Mouse (Mus musculus) mouse trophoblast stem cell (cell line): ENCODE measurements around the gene Rtbdn.
"Not testable (repeated sequence)": the region's sequence is repeated elsewhere in the genome, so short reads cannot be mapped to it uniquely, and the experiment has no call there.

Experiments used
- in situ Hi-C, 2 experiments: fragments of 300-500 bp; cut with MseI, MboI; formaldehyde crosslinking; loops; 2 replicates in 1 of 2; 3 replicates in 1 of 2; pipeline ENCODE4 v1.15.1; 2025

Rtbdn gene

DNA sequence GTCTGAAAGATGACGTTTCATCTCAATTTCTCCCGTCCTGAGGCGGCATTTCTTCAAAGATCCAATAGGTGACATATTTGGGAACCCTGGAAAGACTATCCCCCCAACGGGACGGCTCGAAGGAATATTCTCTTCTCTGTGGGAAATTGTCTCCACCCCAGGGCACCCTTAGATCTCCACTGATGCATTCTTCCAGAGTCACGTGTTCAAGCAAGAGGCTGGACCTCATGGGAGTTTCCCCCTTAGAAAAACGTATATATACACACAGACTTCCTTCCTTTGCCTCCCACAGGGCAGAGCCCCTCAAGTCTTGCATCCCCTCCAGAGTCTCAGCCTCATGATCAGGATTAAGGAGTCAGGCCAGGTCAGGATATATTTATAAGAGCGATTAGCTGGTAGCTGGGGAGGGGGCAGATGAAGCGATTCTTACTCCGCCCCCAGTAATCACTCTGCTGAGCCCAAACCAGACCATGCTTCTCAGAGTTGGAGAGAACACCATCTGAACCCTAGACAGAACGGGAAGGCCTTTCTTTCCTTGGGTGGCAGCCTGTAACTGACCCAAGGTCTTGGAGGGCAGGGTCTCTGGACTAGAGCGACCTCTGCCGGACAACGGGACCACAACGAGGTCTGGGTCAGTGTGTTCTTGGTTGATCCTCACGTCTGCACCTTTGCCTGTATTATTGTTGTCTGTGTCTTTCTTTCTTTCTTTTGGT, at the start of gene Rtbdn:
TSS of gene Rtbdn (plus strand) at position 464 of the 713 bp plus-strand sequence.
- in situ Hi-C loops, result no loop called here

DNA sequence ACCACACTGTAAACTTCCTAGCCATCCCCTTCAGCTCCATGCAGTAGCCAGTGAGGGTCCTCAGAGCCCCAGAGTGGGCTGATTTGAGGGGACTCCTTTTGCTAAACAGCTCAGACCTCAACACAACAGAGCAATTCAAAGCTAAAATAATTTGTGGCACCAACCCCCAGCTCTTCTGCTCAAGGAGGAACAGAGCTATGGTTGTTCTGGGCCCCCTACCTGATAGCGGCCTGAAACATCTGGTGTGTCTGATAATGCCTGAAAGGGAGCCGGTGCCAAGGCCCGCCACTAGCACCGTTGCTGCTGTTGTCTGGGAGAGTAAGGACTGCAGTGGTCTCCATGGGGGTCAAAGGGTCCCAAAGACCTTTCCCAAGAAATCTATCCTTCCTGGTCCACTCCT, 45.7 kb upstream of the Rtbdn start:
- in situ Hi-C loops, result no loop called here

DNA sequence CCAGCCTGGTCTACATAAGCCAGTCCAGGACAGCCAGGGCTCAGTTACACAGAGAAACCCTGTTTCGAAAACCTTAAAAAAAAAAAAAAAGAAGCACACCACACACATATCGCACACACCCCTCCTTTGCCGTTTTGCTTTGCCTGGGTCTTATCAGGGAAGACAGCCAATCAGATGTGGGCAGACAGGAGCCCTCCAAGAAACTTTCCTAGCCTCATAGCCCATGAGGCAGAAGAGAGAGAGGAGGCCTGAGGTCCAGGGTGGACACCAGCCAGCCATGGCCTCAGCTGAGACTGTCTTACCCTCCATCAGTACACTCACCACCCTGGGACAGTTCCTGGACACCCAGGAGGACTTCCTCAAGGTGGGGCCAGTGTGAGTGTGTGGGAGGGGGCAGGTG, 45.0 kb upstream of the Rtbdn start, which contains the start of gene Klf1:
TSS of gene Klf1 (plus strand) at position 177 of the 400 bp plus-strand sequence.
- in situ Hi-C loops, result no loop called here

DNA sequence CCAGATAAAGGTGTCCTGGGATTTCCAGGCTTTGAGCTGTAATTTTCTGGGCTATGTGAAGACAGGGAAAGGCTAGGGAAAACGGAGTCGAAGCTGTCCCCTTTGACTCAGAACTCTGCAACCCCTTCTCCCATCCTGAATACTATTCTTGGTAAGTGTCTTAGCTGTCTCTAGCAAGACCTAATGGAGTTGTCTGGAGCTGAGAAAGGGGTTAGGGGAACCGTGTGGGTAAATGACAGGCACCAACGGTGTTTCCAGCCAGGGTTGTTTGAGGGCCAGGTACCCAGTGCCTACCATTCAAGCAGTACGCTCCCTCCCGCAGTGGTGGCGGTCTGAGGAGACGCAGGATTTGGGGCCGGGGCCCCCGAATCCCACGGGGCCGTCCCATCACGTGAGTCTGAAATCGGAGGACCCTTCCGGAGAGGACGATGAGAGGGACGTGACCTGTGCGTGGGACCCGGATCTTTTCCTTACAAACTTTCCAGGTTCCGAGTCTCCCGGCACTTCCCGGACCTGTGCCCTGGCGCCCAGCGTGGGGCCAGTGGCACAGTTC, 44.3 kb upstream of the Rtbdn start:
- in situ Hi-C loops, result no loop called here

DNA sequence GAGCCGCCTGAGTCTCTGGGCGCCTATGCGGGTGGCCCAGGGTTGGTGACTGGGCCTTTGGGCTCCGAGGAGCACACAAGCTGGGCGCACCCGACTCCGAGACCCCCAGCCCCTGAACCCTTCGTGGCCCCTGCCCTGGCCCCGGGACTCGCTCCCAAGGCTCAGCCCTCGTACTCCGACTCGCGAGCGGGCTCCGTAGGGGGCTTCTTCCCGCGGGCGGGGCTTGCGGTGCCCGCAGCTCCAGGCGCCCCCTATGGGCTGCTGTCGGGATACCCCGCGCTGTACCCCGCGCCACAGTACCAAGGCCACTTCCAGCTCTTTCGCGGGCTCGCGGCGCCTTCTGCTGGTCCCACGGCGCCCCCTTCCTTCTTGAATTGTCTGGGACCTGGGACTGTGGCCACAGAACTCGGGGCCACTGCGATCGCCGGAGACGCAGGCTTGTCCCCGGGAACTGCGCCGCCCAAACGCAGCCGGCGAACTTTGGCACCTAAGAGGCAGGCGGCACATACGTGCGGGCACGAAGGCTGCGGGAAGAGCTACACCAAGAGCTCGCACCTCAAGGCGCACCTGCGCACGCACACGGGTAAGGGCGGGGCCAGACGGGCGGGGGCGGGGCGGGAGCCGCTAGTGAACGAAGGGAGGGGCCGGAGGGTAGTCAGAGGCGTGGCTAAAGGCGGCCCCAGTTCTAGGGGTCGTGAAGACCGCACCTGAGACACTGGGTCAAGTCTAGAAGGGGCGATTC, 43.7 kb upstream of the Rtbdn start:
- in situ Hi-C loops, result no loop called here

DNA sequence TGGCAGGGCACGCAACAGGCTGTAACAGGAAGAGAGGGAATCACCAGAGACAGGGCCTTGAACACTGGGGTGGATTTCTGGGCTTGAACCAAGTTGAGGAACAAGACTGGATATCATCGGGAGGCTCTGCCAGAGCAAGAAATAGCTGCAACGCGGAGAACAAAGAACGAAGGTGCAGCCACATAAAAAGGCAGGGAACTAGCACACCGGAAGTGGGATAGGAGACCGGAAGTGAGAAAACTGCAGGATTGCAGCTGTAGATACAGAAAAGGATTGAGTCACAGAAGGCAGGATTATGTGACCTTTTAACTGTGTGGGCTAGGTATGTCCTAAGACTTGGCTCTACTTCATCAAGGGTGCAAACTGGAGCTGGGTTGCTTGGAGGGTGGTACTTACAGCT, 42.4 kb upstream of the Rtbdn start:
- in situ Hi-C loops, result no loop called here

DNA sequence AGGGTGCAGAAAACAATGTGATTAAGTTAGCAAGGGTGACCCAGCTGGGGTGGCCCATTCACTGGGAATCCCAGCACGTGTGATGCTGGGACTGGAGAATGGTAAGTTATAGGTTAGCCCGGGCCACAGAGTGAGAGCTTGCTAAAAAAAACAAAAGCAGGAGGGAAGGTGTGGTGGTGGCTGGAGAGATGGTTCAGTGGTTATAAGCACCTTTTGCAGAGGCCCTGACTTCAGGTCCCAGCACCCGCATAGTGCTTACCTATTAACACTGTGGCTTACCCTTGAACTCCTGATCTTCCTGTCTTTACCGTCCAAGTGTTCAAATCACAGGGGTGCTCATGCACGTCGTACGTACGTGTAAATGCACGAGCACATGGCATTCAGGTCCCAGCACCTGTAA, 39.8 kb upstream of the Rtbdn start:
- in situ Hi-C loops, result no loop called here

DNA sequence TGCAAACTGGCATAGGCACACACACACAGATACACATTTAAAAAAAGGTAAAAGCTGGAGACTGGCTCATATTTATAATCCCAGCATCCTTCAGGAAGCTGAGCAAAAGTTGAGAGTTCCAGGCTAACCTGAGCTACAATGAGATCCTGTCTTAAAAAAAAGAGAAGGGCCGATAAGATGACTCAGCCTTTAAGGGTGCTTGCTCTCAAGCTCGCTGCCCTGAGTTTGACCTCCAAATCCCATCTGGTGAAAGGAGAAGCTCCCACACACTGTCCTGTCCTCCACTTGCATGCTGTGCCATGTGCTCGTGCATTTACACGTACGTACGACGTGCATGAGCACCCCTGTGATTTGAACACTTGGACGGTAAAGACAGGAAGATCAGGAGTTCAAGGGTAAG, 39.3 kb upstream of the Rtbdn start:
- in situ Hi-C loops, result no loop called here

DNA sequence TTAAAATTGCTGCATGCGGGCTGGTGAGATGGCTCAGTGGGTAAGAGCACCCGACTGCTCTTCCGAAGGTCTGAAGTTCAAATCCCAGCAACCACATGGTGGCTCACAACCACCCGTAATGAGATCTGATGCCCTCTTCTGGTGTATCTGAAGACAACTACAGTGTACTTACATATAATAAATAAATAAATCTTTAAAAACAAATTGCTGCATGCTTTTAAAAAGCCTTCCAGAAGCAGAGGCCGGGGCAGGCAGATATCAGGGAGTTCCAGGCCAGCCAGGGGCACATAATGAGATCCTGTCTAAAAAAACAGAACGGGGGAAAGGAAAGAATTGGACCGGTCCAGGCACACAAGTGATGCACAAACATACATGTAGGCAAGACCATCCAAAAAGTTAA, 38.8 kb upstream of the Rtbdn start:
- in situ Hi-C loops, result not testable (repeated sequence)

DNA sequence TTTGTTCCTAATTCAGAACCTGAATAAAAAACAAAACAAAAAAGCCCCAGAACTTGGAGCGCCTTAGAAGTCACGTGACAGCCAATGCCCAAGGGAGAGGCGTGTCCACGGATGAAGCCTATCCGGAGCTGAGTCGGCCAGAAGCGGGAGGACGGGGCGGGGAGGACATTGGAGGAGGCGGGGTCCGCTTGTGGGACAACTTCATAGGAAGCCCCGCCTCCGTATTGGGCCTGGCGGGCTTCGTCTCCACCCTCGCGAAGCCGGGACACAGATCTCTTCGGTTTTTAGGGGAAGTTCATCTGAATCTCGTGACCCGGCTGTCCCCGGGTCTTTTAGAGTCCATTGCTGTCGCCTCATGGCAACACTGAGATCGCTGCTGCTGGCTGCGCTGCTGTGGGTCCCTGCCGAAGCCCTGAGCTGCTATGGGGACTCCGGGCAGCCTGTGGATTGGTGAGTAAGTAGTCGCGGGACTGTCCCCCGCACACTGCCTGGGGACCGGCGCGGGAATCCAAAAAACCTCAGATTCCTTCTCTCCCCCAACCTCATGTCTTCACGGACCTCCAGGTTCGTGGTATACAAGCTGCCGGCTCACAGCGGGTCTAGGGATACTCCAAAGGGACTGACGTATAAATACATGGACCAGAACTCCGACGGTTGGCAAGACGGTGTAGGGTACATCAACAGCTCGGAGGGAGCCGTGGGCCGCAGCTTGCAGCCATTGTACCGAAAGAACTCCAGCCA, 38.2 kb upstream of the Rtbdn start, which contains the start of gene Dnase2a:
TSS of gene Dnase2a (plus strand) at position 140 of the 741 bp plus-strand sequence.
- in situ Hi-C loops, result no loop called here

DNA sequence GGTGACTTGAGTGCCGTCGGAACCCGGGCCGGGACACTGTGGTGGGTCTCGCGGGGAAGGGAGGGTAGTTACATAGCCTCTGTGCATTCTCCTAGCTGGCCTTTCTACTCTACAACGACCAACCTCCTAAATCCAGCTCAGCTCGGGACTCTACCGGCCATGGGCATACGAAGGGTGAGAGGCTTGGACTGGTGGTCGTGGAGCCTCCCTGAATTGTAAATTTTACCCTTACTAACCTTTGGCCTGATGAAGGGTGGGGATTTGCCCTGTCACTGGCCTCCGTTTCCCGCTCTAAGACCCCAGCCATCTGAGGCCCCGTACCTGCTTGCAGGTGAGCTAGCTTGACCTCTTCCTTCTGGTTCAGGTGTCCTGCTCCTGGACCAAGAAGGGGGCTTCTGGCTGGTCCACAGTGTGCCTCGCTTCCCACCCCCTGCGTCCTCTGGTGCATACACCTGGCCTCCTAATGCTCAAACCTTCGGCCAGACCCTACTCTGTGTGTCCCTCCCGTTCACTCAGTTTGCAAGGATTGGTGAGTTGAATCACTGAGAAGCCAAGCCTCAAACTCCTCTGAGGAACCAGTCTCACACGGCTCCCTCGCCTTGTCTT, 37.5 kb upstream of the Rtbdn start:
- in situ Hi-C loops, result no loop called here

DNA sequence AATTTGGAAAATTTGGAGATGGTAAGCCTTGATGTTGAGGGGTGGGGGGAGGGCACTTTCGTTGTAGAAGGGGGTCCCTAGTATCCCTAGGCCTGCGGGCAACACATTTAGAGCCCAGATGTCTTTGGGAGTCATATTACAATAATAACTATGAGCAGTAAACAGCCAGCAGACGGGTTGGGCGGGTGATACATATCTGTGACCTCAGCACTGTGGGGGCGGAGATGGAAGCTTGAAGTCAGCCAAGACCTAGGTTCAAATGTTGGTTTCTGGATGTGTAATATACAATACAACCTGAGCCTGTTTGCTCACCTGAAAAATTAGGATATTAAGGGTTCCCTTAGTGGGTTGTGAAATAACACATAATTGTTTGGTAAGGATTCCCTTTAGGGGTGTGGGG, 36.8 kb upstream of the Rtbdn start:
- in situ Hi-C loops, result no loop called here

DNA sequence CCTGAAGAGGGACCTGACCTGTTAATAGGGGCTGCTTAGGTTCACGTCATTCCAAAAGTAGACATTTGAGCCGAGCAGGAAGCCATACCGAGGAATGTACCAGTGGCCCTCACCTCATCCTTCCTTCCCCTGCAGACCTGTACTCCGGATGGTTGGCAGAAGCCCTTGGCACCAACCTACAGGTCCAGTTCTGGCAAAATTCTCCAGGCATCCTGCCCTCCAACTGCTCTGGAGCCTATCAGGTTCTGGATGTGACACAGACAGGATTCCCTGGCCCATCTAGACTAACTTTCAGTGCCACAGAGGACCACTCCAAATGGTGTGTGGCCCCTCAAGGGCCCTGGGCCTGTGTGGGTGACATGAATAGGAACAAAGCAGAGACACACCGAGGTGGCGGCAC, 36.2 kb upstream of the Rtbdn start:
- in situ Hi-C loops, result no loop called here

DNA sequence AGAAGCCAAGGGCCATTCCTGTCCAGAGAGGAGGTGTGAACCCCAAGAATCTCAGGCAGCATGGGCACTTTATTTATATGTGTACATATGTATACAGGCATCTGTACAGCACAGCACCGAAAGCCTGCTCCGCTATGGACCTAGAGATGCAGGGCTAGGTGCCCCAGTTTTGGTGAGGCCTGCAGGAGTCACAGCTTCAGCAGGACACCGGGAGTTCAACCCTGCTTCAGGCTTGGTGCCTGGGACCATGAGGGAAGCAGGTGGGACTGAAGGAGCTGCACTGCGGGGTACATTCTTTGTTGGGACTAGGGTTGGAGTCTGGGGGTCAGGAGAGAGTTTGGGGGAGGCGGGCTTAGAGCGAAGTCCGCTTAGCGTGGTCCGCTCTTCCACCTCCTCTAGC, 34.9 kb upstream of the Rtbdn start:
- in situ Hi-C loops, result no loop called here

DNA sequence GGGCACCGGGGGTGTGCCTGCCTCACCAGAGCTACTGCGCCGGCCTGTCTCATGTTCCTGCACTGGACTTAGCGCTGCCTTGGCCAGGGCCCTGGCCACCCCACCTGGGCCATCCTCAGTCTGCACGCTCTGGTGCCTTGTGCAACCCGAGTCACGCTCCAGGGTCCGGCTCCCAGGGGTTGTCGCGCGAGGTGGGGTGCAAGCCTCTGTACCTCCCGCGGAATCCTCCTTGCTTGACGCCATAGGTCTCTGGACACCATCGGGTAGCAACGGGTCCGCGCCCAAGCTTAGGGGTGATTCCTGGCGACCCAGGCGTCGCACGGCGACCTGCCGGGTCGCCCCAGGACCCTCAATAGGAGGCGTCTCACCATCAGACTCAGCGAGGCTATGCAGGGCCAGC, 34.4 kb upstream of the Rtbdn start:
- in situ Hi-C loops, result no loop called here

DNA sequence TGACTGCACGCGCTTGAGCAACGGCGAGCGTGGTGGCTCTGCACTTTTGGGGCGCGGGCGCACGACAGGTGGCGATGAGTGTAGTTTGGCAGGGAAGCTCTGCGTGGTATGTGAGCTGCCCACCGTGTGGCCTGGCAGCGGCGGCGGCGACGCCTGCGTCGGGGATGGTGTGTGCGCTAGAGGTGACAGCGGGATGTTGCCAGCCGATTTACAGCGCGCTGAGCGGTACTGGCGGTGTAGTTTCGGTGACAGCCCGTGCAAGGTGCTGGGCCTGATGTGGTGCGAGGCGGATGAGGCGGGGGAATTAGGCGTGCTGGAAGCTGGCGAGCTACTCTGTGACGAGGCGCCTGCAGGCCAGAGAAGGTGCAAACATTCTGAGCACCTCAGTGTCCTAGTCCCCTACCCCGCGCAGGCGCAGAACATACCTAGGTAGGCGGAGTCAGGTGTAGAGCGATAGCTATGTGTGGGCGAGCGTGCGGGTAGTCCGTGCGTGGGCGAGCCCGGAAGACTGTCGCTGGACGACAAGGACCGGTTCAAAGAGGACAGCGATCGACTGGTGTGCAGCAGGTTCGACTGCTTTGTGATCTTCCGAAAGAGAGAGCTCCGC, 33.8 kb upstream of the Rtbdn start:
- in situ Hi-C loops, result no loop called here

DNA sequence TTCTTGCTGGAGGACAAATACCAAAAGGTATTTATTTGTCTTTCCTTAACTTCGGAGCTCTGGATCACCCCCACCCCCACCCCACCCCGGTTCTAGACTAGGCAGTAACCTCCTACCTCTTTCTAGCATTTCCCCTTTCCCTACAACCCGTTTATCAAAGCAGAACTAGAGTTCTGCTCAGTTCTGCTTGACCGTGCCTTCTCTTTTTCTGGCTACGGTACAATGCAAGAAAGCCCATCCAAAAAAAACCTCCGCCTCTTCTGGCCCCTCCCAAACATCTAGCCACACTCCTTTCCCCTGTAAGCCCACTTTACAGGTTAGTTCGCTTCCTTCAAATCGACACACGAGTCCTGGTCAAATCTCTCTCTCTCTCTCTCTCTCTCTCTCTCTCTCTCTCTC, 33.3 kb upstream of the Rtbdn start:
- in situ Hi-C loops, result no loop called here

DNA sequence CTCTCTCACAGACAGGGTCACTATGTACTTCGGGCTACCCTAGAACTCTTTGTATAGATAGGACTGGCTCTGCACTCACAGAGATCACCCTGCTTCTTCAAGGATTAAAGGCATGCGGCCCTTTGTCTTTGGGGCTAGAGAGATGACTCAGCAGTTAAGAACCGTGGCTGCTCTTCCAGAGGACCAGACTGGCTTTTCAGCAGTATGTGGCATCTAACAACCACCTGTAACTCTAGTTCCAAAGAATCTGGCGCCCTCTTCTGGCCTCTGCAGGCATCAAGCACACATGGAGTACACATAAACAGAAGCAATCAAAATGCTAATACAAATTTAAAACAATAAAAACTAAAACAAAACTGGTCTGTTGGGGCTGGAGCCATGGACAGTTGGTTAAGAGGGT, 32.8 kb upstream of the Rtbdn start:
- in situ Hi-C loops, result no loop called here

DNA sequence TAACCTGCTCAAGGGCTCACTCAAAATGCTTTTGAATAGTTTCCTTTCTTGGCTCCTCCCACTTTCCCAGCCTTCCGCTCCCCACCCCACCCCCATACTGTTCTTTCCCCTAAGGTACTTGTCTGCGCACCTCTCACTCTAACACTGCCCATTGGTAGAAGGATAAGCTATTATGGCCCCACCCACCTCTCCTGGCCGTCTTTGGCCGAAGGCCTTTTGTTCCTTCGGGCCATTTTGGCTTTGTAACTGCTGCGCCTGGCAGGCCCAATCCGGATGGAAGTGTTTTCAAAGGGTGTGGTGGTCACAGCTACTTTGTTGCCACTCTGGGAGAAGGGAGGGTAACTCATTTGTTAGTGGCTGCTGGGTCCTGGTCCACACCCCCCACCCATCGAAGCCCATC, 31.5 kb upstream of the Rtbdn start:
- in situ Hi-C loops, result no loop called here

DNA sequence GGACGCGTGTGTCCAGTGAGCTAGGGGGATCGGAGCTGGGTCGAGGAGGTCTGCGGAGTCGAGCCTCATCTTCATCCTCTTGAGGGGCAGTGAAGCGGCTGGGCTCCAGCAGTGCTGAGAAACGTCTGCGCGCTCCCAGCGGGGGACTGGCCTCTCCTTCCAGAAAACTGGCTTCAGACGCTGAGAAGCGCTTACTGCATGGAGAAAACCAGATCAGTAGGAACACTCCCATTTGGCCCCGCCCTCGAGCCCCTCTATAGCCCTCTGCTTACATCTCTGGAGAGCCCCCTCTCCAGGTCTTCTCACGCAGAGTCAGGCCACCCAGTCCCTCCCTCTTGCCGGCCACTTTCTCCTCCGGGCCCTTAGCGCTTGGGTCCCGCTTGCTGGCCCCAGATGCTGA, 29.0 kb upstream of the Rtbdn start:
- in situ Hi-C loops, result no loop called here

DNA sequence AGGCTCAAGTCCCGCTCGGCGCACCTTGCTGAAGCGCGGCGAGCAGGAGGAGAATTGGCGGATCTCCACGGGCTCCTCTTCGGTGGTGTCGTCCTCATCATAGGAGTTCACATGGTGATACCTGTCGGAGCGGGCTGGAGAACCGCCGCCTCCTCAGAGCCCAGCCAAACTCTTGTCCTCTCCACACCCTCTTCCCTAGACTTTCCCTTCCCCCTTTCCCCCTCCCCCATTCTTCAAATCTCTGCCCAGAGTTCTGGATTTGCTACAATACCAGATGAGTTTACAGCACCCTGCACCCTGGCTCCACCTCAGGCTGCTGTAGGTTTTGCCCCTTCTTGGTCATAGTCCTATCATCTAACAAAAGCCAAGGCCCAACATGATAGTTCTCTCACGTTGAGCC, 28.1 kb upstream of the Rtbdn start:
- in situ Hi-C loops, result no loop called here
